Mouse (Mus musculus) neural tube, embryonic 15.5 days (tissue): ENCODE results near the gene Ppcdc. TPM values are rescaled to one million over a fixed set of nuclear protein-coding genes. Genes with fewer than 3 reads are reported as not detected.

Experiments
- ATAC-seq: fragments of 200-750 bp; cut with Nextera tagmentation; 2 replicates; pipeline ENCODE4 v1.8.0; 2017; ENCODE audit warnings: mild to moderate bottlenecking, moderate TSS enrichment, moderate library complexity; ENCODE audit not compliant: low FRiP score
- H3K27ac ChIP-seq: fragments of 300-500 bp; sonication (generic); replicated peaks from 2 replicates; pipeline ENCODE4 v1.5.1; 2015; ENCODE audit warnings: mild to moderate bottlenecking, inconsistent platforms
- H3K27me3 ChIP-seq: fragments of 300-500 bp; sonication (generic); replicated peaks from 2 replicates; pipeline ENCODE4 v1.6.1; 2015; ENCODE audit warnings: inconsistent platforms
- H3K36me3 ChIP-seq: fragments of 300-500 bp; sonication (generic); 2 replicates; pipeline ENCODE4 v1.6.1; 2015; ENCODE audit warnings: inconsistent platforms
- H3K4me1 ChIP-seq: fragments of 300-500 bp; sonication (generic); 2 replicates; pipeline ENCODE4 v1.6.1; 2015; ENCODE audit warnings: inconsistent platforms
- H3K4me2 ChIP-seq: fragments of 300-500 bp; sonication (generic); 2 replicates; pipeline ENCODE4 v1.6.1; 2015; ENCODE audit warnings: inconsistent platforms, mild to moderate bottlenecking, moderate library complexity
- H3K4me3 ChIP-seq: fragments of 300-500 bp; sonication (generic); replicated peaks from 2 replicates; pipeline ENCODE4 v1.5.1; 2015; ENCODE audit warnings: mild to moderate bottlenecking, inconsistent platforms
- H3K9ac ChIP-seq: fragments of 300-500 bp; sonication (generic); replicated peaks from 2 replicates; pipeline ENCODE4 v1.6.1; 2015; ENCODE audit warnings: mild to moderate bottlenecking, inconsistent platforms
- H3K9me3 ChIP-seq: fragments of 300-500 bp; sonication (generic); replicated peaks from 2 replicates; pipeline ENCODE4 v1.6.1; 2016; ENCODE audit warnings: inconsistent platforms
- WGBS: fragments of 180-500 bp; shearing (Covaris S2); methylation state at CpG from one replicate; pipeline ENCODE4 v1.1.7; 2015; ENCODE audit warnings: mixed read lengths; 5-methylcytosine and 5-hydroxymethylcytosine counted together
- polyA plus RNA-seq: library from polyadenylated mRNA; unstranded; fragments of >200 nt; fragmentation: Nextera tagmentation; extraction: Ambion mirVana; gene quantifications from 2 replicates; pipeline ENCODE4 v1.2.1, GENCODE M21; 2015

Ppcdc gene
- polyA plus RNA-seq, 1 experiment from 2014 or later, result 18.4 TPM

DNA sequence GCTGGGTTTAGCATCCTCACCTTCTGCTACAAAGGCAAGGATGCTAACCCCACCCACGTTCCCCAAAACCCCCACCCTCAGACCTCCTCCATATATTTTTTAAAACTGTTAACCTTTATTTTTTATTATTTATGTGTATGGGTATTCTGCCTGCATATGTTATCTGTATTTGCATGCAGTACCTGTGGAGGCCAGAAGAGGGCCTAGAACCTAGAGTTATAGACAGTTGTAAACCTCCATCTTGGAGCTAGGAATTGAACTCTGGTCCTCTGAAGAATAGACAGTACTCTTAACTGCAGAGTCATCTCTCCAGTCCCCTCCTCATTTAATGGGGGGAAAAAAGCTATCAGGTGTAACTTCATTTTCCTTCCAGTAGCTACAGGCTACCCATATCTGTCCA lies 9.8 kb upstream of the Ppcdc start:
- Histone ChIP-seq H3K27ac (no peak overlapping the region), H3K9ac (no peak overlapping the region), H3K9me3 (no peaks in the 10 kb centered on the region), H3K36me3 (peaks cover 63% of the 10 kb centered on the region), H3K4me3 (no peak overlapping the region), H3K27me3 (no peaks in the 10 kb centered on the region), H3K4me1 (no peaks in the 10 kb centered on the region), H3K4me2 (no peak overlapping the region)
- 71% methylated on average over 1 of the region's 1 CpGs for WGBS
- no peak for ATAC-seq

DNA sequence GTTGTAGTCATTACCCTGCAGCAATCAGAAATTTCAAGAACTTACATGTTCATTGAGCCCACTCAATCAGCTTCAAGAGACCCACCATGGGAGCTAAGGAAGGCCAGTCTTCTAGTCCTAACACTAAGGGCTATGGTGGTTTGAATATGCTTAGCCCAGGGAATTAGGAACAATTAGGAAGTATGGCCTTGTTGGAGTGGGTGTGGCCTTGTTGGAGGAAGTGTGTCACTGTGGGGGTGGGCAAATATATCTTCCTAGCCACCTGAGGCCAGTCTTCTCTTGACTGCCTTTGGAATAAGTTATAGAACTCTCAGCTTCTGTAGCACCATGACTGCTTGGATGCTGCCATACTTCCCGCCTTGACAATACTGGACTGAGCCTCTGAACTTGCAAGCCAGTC lies 696 bp upstream of the Ppcdc start:
- peaks cover 16% of the 10 kb centered on the region for H3K4me1 ChIP-seq
- no peak overlapping the region for H3K4me2 ChIP-seq
- 100% methylated on average over 1 of the region's 1 CpGs for WGBS
- H3K4me3 ChIP-seq, result no peak overlapping the region
- ATAC-seq, result peak; percentile 11; the same call in 1 of the 2 replicates
- H3K9me3 ChIP-seq, result no peaks in the 10 kb centered on the region
- H3K27me3 ChIP-seq, result no peaks in the 10 kb centered on the region
- H3K36me3 ChIP-seq, result peaks cover 36% of the 10 kb centered on the region
- H3K27ac ChIP-seq, result no peak overlapping the region; the same call in 1 of the 2 replicates
- H3K9ac ChIP-seq, result no peak overlapping the region

DNA sequence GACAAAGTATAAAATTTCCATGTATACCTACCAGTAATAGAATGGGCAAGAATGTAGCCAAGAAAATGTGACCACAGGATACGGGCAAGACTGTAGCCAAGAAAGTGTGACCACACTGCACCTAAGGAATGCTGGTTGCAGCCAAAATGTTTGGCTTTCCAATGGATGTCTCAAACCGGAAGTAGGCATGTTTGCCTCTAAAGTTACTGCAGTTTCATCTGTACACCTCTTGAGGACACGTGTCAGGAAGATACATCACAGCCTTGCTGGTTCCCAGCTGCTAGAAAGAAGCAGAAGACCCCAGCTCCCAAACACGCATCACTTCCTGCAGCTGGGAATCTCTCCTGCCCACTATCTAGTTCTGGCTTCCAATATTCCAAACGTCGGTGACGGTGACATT lies 841 bp downstream of the Ppcdc start:
- Histone ChIP-seq H3K4me3 (peak overlapping the region; percentile 52), H3K36me3 (peaks cover 25% of the 10 kb centered on the region), H3K4me2 (peak overlapping the region; percentile 72), H3K4me1 (peaks cover 16% of the 10 kb centered on the region), H3K27ac (peak overlapping the region; percentile 83), H3K27me3 (no peaks in the 10 kb centered on the region), H3K9me3 (no peaks in the 10 kb centered on the region), H3K9ac (peak overlapping the region; percentile 63)
- WGBS, result 52% methylated on average over 7 of the region's 7 CpGs
- ATAC-seq, result no peak

DNA sequence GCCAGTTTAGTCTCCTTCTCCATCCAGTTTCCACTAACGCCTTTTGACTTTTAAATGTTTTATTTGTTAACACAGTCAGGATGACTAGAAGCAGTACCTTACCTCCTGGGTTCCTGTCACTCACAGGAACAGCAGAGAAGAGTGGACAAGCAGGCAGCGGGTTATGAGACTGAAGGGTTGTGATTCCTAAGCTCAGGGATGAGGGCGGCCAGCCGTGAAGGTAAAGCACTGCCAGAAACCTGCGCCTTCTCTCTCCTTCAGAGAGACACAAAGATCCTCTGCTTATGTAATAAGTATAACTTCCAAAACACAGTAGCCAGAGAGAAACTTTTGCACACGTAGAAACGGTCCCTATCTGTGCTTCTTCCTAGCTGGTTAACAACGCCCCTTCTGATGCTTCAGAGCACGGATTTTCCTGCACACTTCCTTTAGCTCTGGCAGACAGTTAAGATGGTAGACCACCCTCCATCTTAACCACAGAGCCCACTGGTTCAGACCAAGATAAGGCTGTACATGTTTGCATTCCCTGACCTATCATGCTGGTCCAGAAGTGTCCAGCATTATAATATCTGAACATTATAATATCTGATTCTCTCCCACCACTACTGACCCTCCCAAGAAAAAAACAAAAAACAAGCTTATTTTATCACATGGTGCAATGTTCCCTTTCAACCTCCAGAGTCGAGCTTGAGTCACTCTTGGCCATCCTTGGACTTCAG lies 1.9 kb downstream of the Ppcdc start:
- Histone ChIP-seq H3K36me3 (peaks cover 17% of the 10 kb centered on the region), H3K4me2 (no peak overlapping the region), H3K4me1 (peaks cover 22% of the 10 kb centered on the region), H3K27ac (no peak overlapping the region), H3K27me3 (no peaks in the 10 kb centered on the region), H3K4me3 (no peak overlapping the region), H3K9ac (no peak overlapping the region), H3K9me3 (no peaks in the 10 kb centered on the region)
- WGBS, result 93% methylated on average over 10 of the region's 10 CpGs
- no peak for ATAC-seq

DNA sequence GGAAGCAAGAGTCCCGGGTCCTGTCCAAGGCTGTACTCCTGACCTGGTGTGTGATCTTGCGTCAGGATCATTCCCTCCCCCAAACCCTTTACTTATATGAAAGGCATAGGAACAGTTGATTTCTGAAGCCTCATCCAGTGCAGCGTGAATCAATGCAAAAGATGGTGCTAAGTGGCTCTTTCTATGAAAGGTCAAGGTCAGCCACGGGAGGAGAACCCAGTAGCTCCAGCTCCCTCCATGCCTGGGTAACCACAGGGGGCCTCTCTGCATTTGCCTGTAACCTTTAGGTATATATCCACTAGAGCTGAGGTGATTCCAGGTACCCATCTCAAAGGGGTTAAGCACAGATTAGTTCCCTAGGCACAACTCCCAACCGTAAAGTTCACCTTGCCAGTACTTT lies 3.8 kb downstream of the Ppcdc start:
- 89% methylated on average over 5 of the region's 5 CpGs for WGBS
- Histone ChIP-seq H3K4me3 (no peak overlapping the region), H3K36me3 (no peaks in the 10 kb centered on the region), H3K9me3 (no peaks in the 10 kb centered on the region), H3K9ac (no peak overlapping the region), H3K4me2 (no peak overlapping the region), H3K27ac (no peak overlapping the region), H3K4me1 (peaks cover 31% of the 10 kb centered on the region), H3K27me3 (no peaks in the 10 kb centered on the region)
- ATAC-seq, result no peak

DNA sequence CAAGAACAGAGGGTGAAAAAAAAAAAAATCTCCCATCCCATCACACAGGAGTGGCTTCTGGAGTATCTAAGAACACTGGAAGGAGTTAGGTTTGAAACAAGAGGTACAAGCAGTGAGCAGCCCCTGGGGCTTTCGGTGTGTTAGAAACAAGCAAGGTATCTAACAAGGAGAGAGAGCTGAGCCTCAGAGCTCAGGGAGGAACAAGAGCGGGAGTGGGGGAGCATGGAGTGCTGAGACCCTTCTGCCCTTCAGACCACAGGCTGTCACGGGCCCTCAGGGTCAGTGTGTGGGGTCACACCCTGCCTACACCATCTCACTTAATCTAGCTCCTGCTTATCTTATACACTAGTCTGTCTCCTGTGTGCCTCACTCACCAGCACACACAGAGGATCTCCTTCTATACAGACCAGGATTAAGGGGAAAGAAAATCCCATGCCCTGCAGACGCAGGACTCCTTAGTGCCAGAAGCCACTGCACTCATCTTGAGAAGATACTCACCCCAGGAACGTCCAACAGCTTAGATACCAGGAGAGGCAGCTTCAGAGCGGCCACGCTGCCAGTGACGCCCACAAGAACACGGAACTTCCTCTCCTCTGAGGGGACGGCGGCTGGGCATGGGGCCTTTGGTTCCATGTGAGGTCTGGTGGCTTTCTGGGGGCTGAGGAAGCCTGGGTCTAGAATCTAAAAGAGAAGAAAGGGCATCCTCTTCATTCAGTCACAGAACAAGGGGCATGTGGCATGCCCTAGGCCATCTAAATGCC lies 5.3 kb downstream of the Ppcdc start:
- H3K36me3 ChIP-seq, result no peaks in the 10 kb centered on the region
- H3K4me3 ChIP-seq, result no peak overlapping the region
- 87% methylated on average over 11 of the region's 11 CpGs for WGBS
- no peak overlapping the region for H3K9ac ChIP-seq
- ATAC-seq, result no peak
- H3K4me2 ChIP-seq, result no peak overlapping the region
- H3K9me3 ChIP-seq, result no peaks in the 10 kb centered on the region
- H3K4me1 ChIP-seq, result peaks cover 31% of the 10 kb centered on the region
- H3K27me3 ChIP-seq, result no peaks in the 10 kb centered on the region
- H3K27ac ChIP-seq, result no peak overlapping the region

DNA sequence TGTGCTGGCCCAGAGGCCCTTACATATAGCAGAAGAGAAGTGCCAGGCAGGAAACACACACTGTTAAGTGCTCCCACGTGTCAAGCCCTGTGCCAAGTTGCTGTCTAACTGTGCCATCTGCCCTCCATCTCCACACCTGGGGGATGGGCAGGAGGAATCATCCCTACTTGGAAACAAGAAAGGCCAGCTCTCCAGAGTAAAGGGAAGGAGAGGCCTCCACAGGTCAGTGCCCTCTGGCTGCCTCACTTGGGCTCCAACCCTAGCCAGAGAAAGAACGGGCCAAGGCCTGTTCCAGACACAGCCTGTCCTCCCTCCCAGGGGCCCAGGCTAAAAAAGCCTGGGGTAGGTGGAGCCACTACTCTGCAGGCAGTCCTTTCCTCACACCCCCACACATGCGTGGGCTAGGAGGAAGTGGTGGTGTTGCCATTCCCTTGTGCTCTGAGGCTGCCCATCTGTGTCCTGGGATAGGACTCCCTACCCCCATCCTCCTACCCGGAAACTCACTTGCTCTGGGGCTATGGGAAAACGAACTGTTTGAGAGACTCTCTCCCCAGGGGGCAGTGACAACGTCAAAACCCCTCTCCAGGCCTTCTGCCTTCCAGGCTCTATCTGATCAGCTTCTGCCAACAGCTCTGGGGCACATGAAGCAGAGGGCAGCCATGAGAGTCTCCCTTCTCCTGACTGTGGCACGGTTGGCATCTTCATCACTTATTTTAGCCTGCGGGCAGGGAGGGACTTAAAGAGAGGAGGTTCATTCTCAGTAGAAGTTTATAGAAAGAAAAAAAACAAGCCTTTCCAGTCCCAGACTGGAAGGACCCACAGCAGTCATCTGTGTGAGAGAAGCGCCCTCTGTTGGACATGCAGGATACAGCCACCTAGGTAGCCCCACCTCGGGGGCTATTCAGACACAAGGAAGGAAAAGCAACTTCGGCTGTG lies 6.6 kb downstream of the Ppcdc start:
- no peaks in the 10 kb centered on the region for H3K9me3 ChIP-seq
- H3K4me3 ChIP-seq, result no peak overlapping the region
- H3K27me3 ChIP-seq, result no peaks in the 10 kb centered on the region
- ATAC-seq, result peak; percentile 67; the same call in 1 of the 2 replicates
- peak overlapping the region; percentile 48 for H3K27ac ChIP-seq
- H3K9ac ChIP-seq, result 0 out of 2 replicates have a peak overlapping the region, but pooled peaks have one; percentile 10
- H3K4me1 ChIP-seq, result peaks cover 26% of the 10 kb centered on the region
- no peaks in the 10 kb centered on the region for H3K36me3 ChIP-seq
- H3K4me2 ChIP-seq, result no peak overlapping the region
- 15% methylated on average over 11 of the region's 11 CpGs for WGBS

DNA sequence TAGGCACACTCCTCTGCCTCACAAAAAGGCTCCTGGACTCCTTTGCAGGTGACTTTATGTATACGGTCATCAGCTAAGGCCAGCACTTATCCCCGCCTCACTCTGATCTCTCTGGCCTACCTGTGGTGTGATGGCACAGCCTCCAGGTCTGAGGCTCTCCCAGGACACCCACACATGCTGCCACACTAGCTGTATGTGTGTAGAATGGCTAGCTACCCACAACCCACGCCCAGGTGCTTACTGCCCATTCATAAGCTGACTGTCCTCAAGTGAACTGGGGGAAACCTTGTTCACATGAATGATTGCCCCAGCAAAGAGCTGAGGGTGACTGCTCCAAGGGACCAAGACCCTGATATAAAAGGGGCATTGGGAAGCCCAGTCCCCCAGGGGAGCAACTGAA lies 7.4 kb downstream of the Ppcdc start:
- ATAC-seq, result no peak
- Histone ChIP-seq H3K4me1 (peaks cover 26% of the 10 kb centered on the region), H3K4me2 (no peak overlapping the region), H3K36me3 (no peaks in the 10 kb centered on the region), H3K27me3 (no peaks in the 10 kb centered on the region), H3K9me3 (no peaks in the 10 kb centered on the region), H3K27ac (0 out of 2 replicates have a peak overlapping the region, but pooled peaks have one; percentile 48), H3K4me3 (no peak overlapping the region), H3K9ac (no peak overlapping the region)
- 89% methylated on average over 3 of the region's 3 CpGs for WGBS

DNA sequence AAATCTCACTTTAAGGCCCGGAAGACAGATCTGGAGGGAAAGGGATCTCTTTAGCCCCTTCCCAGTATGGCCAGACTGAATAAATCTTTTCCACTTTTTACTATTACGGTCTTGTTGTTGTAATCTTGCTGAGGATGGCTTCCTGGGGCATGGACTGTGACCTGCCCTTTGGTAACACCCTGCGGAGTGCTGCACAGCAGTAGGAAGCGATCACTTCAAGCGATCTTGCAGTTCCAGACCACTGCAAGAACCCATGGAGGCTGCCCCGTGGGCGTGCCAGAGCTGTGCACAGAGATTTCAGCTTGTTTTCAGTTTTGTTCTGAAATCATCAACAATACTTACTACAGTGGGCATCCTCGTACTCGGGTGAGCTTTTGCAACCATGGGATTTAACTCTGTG lies 8.7 kb downstream of the Ppcdc start:
- Histone ChIP-seq H3K36me3 (no peaks in the 10 kb centered on the region), H3K9ac (no peak overlapping the region), H3K27me3 (no peaks in the 10 kb centered on the region), H3K4me2 (no peak overlapping the region), H3K9me3 (no peaks in the 10 kb centered on the region), H3K4me3 (no peak overlapping the region), H3K4me1 (peaks cover 26% of the 10 kb centered on the region), H3K27ac (no peak overlapping the region)
- 45% methylated on average over 9 of the region's 9 CpGs for WGBS
- no peak for ATAC-seq

DNA sequence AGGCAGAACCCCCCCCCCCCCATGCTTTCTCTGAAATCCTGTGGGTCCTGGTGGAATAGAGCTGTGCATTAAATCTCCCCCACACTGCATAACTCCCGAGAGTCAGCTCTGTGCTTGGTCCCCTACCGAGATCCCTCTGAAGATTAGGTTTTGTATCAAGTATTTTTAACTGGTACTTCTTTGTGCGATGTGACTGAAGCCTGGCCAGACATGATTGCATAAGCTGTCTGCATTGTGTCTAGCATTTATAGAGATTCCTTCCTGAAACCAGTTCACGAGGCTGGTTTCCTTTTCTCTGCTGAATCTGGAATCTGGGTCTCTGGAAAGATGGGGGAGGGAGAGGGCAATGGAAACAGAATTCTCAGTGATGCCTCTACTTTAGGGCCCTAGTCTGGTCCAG lies 11.5 kb downstream of the Ppcdc start:
- H3K9ac ChIP-seq, result no peak overlapping the region
- peaks cover 23% of the 10 kb centered on the region for H3K4me1 ChIP-seq
- H3K4me2 ChIP-seq, result no peak overlapping the region
- no peaks in the 10 kb centered on the region for H3K36me3 ChIP-seq
- H3K9me3 ChIP-seq, result no peaks in the 10 kb centered on the region
- ATAC-seq, result no peak
- H3K27me3 ChIP-seq, result no peaks in the 10 kb centered on the region
- H3K27ac ChIP-seq, result no peak overlapping the region
- 64% methylated on average over 4 of the region's 4 CpGs for WGBS
- no peak overlapping the region for H3K4me3 ChIP-seq

DNA sequence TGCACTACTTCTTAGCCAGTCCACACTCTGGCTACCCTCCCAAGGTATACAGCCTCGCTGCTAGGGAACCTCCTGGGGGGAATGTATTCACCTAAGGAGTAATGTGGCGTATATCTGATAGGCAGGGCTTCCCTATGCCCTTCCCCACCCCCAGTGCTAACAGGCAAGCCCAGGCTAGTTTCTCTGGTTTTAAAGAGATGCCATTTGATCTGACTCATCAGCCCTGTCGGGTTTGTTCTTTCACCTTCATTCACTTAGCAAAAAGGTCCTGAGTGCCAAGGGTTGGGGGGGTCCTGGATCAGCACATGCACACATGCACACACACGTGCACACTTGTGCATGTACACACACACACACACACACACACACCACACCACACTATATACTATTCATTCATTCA lies 12.0 kb downstream of the Ppcdc start:
- no peak overlapping the region for H3K4me3 ChIP-seq
- no peak overlapping the region for H3K4me2 ChIP-seq
- ATAC-seq, result no peak
- no peaks in the 10 kb centered on the region for H3K27me3 ChIP-seq
- no peaks in the 10 kb centered on the region for H3K9me3 ChIP-seq
- 79% methylated on average over 4 of the region's 4 CpGs for WGBS
- H3K9ac ChIP-seq, result no peak overlapping the region
- H3K27ac ChIP-seq, result no peak overlapping the region
- H3K36me3 ChIP-seq, result no peaks in the 10 kb centered on the region
- peaks cover 18% of the 10 kb centered on the region for H3K4me1 ChIP-seq
